Mouse (Mus musculus) heart, postnatal 25 days (tissue): ENCODE measurements around the gene Mettl3. TPM values are rescaled to one million over a fixed set of nuclear protein-coding genes. Genes with fewer than 3 reads are reported as not detected.
"Not testable (repeated sequence)": the region's sequence is repeated elsewhere in the genome, so short reads cannot be mapped to it uniquely, and the experiment has no call there.

ENCODE experiments used
- DNase-seq: peaks from one replicate; pipeline ENCODE4 v3.0.0; 2022; ENCODE audit warnings: low spot score
- intact Hi-C: fragments of 180-260 bp; cut with DNase I; formaldehyde crosslinking; loops from one replicate; pipeline ENCODE4 v1.15.1; 2025
- total RNA-seq, 2 experiments: library from RNA; stranded (reverse); gene quantifications; 2 replicates each; pipeline ENCODE4 v1.2.3; 2021

Mettl3 gene
- total RNA-seq = 10 to 100 TPM; 14.3 to 17.8 TPM

DNA sequence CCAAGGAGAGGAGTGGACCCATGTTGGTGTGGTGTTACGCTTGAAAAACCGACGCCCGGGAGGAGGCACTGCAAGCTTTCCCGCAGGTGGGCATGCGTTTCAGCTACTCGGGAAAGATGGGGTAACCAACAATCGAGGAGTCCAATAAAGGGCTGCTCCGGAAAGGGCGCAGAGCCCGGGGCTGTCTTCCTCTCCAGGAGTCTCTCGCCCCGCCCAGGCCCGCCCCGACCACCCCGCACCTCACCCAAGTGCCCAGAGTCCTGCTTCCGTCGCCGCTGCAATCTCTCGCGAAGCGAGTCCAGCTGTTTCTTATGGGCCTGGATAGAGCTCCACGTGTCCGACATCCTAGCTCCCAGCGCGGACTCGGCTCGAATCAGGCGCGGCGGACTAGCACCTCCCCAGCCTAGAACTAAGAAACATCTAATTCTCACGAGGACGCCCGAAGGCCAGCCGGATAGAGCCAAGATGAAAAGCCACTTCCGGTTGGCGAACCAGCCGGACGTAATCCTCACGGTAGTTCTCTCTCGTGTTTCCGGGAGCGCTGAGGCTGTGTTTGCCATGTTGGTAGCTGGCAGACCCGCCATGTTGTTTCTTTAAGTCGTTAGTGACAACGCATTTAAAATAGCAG is at the start of gene Mettl3:
TSS of gene Mettl3 (minus strand) at position 485 of the 628 bp plus-strand sequence.
- peak; percentile 80 for DNase-seq
- intact Hi-C loops = loop anchor here (5.0 kb wide), 1 partner anchor 417 kb away; no protein-coding TSS in a partner anchor

DNA sequence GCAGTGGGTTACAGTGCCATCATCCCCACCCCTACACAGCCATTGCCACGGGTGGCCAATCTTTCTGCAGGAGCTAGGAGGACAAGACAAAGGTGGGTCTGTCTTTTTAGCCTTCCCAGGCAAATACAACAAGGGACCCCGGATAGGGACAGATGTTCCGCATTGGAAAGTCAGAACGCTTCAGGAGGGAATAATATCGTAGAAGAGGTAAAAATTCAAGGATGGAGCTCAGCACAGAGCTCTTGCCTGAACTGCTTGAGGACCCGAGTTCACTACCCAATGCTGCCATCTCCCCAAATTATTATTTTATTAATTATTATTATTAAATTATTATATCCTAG is 34.6 kb upstream of the Mettl3 start:
- intact Hi-C loops = loop anchor here (5.0 kb wide), 1 partner anchor 217 kb away; no protein-coding TSS in a partner anchor
- DNase-seq = no peak

DNA sequence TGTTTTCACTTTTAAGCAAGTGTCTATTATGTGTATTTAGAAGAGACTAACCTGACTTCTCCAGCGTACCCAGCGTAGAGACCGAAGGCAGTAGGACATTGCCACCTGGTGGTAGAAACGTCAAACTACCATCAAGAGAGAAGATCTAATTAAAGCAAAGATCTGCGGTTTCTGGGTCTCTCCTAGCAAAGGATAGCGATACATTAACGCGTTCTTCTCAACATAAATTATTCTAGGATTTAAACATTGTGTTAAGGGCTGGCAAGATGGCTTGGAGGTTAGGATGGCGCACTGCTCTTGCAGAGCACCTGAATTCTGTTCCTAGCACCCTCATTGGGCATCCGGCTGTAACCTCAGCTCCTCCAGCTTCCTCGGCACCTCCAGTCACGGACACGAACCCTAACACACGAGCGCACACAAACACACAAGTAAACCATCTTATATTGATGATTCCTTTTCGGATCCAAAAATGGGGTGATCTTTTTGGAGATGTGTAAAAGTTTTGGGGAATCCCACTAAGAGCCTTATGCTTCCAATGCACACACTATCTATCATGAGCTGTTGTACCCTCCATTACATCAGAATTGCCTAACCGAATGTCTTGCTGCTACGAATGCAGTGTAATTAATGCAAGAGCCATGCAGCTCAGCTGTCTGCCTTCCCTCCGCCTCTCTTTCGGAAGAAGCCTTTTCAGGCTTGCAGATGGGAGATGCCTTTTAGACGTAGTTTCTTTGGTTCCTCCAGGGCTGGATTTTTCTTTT is 34.0 kb upstream of the Mettl3 start:
- intact Hi-C loops = loop anchor here (1.0 to 5.0 kb wide), 2 partner anchors 44 to 217 kb away; no protein-coding TSS in a partner anchor
- DNase-seq = no peak

DNA sequence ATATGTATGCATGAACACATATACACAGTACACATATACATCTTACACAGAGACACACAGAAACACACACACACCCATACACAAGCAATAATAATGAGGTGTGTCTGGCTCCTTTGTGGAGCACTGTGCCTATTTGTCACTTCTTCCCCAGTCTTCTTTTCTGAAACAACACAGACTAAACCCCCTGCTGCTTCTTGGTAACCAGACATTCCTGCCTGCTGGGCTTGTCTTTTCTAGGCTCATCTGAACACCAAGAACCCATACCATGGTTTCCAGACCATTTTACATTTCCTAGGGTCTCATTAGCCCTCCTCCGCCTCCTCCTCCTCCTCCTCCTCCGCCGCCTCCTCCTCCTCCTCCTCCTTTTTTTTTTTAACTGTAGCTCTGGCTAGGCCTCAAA is 27.2 kb upstream of the Mettl3 start:
- no peak for DNase-seq
- intact Hi-C loops = no loop called here

DNA sequence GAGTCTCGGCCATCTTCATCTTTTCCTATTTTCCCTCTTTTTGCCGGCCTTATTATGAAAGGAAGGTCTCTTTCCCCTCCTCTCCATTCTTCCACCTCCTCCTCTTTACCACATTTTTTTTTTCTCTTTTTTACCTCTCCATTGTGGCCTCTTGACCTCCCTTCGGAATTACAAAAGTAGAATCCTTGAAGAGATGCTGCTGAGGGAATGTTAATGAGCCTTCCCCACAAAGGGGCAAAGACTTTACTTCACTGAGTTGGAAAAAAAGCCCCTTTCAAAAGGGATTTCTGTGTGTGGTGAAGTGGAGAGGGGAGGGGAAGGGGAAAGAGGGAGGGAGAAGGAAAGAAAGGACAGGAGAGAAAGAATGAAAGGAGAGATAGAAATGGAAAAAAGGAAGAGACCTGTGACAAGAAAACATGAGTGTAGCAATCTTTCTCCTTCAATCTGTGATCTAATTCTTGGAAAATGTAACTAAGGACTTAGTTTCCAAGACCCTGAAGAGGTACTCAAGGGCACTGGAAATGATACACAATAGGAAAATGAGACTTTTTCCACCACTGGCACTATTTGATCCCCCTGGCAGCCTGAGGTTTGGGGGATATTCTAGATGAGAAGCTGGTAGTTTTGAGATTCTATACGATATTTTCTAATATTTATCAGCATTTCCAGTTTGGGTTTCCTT is 26.3 kb upstream of the Mettl3 start:
- intact Hi-C loops = no loop called here
- no peak for DNase-seq

DNA sequence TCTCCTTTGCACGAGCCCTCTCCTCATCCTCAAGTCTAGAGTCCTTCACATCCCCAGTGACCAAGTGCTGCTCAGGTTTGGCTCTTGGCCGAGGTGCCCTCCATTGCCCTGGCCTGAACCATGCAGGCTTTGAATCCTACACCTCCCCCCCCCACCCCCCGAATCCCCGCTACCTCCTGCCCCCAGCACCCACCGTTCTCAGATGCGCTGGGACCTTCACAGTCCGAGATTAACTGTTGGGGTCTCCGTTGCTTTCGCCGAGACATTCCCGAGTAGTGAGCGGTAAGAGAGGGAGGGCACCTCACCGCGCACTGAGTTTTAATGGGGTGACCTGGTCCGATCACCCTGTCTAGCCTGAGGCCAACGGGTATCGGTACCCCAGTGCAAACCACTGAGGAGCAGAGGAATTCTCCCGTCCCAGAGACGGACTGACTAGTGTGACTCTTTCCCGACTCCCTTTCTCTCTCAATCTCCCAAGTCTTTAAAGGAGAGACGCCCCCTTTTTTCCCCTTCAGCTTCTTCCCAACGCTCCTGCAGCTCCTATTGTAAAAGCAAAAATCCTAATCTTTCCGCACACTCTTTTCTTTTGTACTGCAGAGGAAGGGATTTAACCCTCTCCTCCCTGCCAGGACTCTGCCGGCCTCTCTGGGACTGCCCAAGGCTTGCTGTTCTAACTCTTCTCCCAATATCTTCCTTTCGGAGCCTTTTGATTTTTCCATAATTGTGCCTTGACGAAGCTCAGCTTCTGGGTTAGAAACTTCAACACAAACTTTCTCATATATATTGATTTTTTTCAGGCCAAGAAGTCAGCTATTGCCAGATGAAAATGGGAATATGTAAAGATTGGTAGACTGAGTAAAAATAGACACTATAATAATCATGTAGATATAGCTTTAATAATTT is 23.2 kb upstream of the Mettl3 start, which contains the start of gene Sall2:
TSS of gene Sall2 (minus strand) at position 853 of the 903 bp plus-strand sequence.
- intact Hi-C loops = no loop called here
- no peak for DNase-seq

DNA sequence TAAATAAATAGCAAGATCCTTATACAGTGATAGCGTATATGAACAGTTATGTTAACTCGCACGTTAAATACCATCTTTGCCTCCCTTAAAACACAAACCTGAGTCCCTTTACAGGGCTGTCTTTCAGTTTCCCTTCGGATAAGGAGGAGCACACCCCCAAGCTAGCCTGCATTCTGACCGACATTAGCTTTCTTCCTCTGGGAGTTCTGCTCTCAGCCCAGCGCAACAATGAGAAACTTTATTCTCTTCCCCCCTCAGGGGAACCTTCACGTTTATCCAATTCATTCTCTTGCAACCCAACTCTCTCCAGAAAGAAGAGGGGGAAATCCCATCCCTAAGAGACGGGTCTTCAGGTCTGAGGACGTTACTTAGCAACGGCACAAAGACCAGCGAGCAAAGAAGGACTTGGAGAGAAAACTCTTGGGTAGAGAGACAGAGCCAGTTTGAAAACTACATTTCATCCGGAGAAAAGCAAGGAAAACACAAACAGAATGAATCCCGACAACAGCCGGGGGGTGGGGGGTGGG is 22.5 kb upstream of the Mettl3 start:
- DNase-seq = no peak
- intact Hi-C loops = no loop called here

DNA sequence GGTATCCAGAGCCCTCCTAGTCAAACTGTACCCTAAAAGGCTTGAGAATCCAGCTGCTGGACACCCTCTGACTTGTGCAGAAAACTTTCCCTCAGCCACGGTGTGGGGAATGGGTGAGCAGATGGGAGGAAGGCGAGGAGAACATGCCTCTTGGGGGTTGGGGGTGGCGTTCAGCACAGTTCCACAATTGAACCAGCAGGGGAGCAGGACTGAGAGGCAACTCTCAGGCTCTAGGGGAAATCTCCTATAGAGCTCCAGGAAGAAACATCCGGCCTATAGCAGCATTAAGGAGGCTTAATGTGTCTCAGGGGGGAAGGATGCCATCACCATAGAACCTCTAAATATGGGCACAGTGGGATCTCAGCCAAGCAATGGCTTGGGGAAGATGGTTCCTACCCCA is 21.0 kb upstream of the Mettl3 start:
- no peak for DNase-seq
- intact Hi-C loops = no loop called here

DNA sequence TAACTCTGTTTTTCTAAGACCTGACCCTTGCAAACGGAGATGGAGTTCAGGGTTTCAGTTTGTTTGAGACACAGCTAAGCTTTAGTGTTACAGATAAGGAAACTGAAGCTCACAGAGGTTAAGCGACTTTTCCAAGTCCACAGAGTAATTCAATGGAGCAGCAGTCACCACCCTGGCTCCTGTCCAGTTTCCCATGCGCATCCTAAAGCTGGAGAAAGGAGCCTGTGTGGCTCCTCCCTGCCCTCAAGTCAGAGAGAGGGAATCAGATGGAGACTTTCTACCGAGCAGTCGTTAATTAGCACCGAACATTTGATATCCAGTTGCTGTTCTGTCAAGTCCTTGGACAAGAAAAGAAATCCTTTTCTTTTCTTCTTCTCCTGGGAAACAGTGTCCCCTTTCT is 14.4 kb upstream of the Mettl3 start:
- intact Hi-C loops = no loop called here
- no peak for DNase-seq

DNA sequence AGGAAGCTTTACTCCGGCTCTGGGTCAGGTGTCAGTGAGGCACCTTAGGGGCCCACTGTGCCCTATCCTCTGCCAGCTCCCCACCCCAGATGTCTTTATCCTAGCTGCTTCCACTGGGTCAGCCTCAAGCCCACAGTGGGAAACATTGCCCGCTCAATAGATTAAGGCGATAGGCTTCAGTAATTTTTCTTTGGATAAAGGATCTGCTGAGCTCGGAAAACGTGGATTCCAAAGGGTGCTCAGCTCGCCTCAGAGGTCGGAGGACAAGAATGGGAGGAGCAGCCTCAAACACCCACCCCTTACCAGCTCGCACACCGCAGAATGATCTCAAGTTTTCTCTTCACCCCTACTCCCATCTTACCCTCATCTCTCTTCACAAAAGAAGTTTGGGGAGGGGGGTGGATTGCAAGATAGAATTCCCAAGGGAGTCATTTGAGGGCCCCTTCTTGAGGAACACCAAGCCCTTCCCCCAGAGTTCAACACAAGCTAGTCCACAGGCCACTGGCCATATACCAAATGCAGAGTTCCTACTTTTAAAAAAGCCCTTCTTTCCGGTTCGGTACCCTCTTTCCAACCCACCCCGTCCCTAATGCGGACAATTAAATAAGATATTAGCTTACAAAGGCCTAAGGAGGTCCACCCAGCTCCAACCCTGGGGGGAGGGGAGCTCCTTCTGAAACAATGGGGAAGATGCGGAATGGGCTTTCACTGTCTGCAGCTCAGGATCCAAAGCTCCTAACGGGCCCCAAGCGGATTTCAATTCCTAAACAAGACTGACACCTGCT is 11.7 kb upstream of the Mettl3 start:
- no peak for DNase-seq
- intact Hi-C loops = loop anchor here (2.0 kb wide), 1 partner anchor 20 kb away; no protein-coding TSS in a partner anchor

DNA sequence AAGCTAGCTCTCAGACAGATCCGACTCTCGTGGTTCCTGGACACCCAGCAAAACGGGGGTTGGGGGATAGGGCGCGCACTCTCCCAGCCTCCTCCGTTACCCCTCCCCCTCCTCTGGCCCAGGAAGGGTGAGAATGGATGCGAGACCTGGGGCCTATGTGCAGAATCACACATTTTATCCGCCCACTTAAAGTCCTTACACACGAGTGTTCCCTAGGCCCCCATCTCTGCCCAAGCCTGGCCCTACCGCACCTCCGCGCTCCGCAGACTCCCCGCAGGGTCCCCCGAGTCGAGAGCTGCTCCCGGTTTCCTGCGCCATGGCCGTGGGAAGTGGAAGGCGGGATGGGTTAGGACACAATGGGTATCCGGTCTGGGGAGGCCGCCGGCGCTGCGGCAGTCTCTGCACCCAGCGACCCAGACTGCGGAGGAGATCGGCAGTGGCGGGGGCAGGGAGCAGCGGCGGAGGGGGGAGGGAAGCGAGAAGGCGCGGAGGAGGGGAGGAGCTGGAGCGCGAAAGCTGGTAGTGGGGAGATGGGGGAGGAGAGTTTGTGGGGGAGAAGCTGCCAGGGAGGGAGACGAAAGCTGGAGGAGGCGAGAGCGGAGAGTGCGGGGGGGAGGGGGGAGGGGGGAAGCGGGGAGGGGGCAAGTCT is 11.0 kb upstream of the Mettl3 start:
- intact Hi-C loops = loop anchor here (2.0 kb wide), 1 partner anchor 19 kb away; no protein-coding TSS in a partner anchor
- peak; percentile 31 for DNase-seq

DNA sequence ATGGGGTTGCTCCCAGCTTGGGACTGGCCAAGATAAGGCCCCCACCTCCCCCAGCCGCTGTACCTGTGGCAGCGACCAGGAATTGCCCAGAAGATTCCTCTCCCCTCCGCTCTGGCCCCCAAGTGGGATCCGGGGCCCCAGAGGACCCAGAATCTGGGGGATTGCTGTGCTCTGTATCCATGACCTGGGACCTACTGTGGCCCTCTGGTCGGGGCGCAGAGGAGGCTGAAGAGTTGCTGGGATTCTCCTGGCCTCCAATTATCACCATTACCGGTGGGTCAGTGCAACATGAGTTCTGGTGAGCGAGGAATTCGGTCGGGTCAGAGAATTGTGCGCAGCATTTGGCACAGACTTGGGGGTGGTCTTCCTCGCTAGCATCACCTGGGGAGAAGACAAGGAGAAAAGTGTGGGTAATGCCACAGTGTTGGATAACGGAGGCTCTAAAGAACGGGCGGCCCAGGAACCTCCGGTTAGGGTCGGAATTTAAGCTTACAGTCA is 10.4 kb upstream of the Mettl3 start:
- intact Hi-C loops = no loop called here
- no peak for DNase-seq

DNA sequence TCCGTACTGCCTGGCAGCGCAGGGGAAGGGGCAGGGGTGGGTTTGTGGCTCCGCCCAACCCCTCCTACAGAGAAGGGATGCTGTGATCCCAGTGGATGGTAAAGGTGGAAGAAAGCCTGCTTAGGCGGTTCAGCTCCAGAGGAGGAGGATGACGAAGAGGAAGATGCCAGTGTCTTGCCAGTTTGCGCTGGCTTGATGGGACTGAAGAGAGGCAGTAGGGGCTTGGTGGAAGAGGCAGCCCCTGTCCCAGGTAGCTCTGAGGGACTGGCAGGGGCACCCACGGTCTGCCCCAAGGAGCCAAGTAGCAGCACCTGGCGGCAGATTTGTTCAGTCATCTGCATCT is 9.9 kb upstream of the Mettl3 start:
- intact Hi-C loops = no loop called here
- DNase-seq = no peak

DNA sequence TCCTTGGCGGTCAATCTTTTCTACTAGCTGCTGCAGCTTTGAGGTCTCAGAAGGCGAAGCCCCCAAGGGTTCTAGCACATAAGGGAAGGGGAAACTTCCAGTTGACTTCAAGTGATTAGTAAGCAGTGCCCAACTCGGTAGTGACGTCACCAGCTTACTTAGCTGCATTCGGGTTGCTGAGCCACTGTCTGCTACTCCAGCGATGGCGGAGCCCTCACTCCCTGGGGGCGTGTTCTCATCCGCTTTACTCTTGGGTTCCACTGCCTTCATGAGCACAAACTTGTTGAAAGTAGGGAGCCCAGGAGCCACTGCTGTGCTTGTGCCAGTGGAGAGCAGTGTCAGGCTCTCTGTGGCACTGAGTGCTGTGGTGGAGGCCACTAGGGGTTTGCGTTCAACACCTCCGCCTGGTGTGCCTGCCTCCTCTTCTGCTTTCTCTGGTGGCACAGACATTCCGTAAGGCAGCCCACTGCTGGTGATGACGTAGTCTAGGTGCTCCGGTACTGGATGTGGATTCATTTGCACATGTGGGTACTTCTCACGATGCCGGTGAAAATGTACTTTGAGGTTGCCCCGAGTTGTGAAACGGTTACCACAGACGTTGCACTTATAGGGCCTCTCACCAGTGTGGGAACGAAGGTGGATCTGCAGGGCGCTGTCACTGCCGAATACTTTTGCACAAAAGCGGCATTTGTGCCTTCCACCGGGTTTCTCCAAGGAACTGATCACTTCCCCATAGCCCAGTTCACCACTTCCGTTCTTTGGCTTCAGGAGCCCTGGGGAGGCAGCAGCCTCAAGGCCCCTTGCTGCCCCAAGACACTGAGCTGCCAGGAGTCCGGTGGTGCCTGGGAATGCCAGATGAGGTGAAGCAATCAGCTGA is 9.2 kb upstream of the Mettl3 start:
- no peak for DNase-seq
- intact Hi-C loops = no loop called here

DNA sequence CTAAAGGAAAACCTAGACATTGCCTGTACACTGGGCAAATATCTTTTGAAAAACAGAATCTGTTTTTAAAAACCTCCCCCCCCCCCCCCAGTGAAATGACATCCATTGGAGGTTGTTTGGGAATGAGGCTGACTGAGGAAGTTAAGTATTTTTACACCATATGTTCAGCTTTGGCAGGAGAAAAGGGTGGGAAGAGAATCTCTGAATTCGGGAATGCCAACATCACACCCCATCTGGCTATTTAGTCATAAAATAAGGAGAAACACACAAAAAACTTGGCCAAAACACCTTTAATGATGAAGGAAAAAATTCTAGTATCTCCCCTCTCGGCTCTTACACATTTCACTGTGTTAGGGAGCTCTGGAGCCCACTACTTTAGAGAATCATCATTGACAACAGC is 6.0 kb upstream of the Mettl3 start:
- no peak for DNase-seq
- intact Hi-C loops = no loop called here

DNA sequence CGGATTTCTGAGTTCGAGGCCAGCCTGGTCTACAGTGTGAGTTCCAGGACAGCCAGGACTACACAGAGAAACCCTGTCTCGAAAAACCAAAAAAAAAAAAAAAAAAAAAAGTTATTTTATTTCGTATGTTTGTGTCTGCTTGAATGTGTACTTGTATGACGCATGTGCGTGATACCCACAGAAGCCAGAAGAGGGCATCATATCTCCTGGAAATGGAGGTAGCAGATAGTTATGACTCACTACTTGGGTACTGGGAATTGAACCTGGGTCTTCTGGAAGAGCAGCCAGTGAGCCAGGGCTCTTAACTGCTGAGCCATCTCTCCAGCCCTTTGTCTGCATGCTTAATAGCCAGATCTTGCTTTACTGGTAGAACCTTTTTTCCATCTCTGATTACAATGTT is 5.4 kb upstream of the Mettl3 start:
- DNase-seq, intact Hi-C loops: not testable (repeated sequence)

DNA sequence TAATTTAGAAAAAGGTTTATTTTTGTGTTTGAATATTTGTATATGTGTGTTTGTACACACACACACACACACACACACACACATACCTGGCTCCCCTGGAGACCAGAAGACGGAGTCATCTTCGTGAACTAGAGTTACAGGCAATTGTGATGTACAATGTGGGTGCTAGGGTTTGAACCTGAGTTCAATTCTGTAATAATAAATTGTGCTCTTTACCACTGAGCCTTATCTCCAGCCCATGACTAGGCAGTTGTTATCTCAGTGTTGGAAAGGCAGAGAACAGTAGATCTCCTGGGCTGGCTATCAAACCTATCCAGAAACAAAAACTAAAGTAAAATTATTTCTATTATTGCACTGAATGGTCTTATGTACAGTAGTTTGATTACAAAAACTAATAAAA is 1.2 kb upstream of the Mettl3 start:
- intact Hi-C loops = no loop called here
- DNase-seq = no peak
